Mouse (Mus musculus) spleen, adult 2 months (tissue): ENCODE data around the gene Cd44.

Source experiments
- CTCF ChIP-seq: fragments of 200-500 bp; IDR thresholded peaks from 2 replicates; pipeline ENCODE4 v1.5.1; 2011; ENCODE audit warnings: mild to moderate bottlenecking, inconsistent platforms; ENCODE audit not compliant: insufficient read depth, insufficient read length, insufficient replicate concordance; ENCODE audit errors: extremely low read depth
- POLR2A ChIP-seq: fragments of 200-500 bp; IDR thresholded peaks from 2 replicates; pipeline ENCODE4 v1.6.1; 2011; ENCODE audit warnings: low read depth, low read length, inconsistent platforms

DNA sequence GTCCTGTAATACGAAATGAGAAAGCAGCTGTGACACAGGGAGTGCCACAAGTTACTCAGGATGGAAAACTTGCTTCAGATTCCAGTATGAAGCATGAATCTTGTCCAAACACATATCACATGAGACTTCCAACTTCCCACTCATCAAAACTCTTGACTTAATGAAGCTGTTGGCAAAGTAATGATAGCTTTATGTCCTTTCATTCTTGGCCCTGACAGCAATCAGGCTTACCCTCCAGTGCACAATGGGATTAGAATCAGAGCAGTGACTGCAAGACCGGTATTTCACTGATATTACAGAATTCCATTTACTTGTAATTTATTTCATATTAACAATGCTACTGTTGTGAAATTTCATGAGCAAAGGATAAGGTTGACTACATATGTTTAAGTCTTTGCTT lies 137.5 kb downstream of the Cd44 start:
- TF ChIP-seq POLR2A: no peak
- no peak for TF ChIP-seq CTCF
